Comparison of ENCODE assay signal across 19 mouse cellular contexts in the genomic region with DNA sequence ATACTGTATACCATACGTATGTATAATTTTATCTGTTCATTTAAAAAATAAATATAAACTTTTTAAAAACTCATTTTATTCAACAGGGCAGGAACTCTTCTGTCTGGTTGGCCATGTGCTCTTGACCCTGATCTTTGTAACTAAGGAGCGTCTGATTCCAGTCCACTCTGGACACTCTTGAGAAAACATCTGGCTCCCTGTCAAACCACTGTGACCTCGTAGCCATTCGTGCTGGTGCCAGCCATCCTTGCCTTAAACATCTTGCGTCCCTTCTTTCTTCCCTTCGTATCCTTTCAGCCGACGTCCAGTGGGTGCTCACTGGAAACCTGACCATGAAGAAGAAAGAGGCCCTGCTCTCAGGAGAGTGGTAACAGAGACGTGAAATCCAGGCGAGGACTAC. TPM values are rescaled to one million over a fixed set of nuclear protein-coding genes. Genes with fewer than 3 reads are reported as not detected.
DNase-seq lines count a peak whose midpoint lies in the region; TF ChIP-seq lines count a peak whose summit lies in the region.
"Had no signal": no experiment of that assay in that cellular context is flagged by ENCODE, and none has a peak within 500 bp of the region (broad histone marks: within the 10 kb centered on the region; RNA-seq: fewer than 3 reads in every experiment).

No protein-coding gene starts in this region.

- H3K27me3 ChIP-seq in kidney, adult 2 months (replicated peaks; ENCODE audit: control insufficient read depth, insufficient read depth, low read length), result no peaks in the 10 kb centered on the region
- H3K27me3 ChIP-seq: embryonic facial prominence, embryonic 12.5 days; embryonic facial prominence, embryonic 15.5 days; hindbrain, embryonic 12.5 days; hindbrain, embryonic 15.5 days had no signal

- H3K36me3 ChIP-seq in kidney, adult 2 months (ENCODE audit: control insufficient read depth, insufficient read depth, low read length), result no peaks in the 10 kb centered on the region
- H3K36me3 ChIP-seq: embryonic facial prominence, embryonic 12.5 days; embryonic facial prominence, embryonic 15.5 days; hindbrain, embryonic 12.5 days; hindbrain, embryonic 15.5 days had no signal

- H3K27ac ChIP-seq in kidney, adult 2 months (ENCODE audit: insufficient read depth, low read depth, low read length), result no peak overlapping the region
- H3K27ac ChIP-seq: embryonic facial prominence, embryonic 12.5 days; embryonic facial prominence, embryonic 15.5 days; gastrocnemius, adult 2 months; hindbrain, embryonic 12.5 days; hindbrain, embryonic 15.5 days had no signal

- DNase-seq in adrenal gland, postnatal 10 days, result peak; percentile 43
- no peak for DNase-seq in adrenal gland, postnatal 4 days (ENCODE audit: low spot score in 2 of 2)
- peak; percentile 53 for DNase-seq in kidney, adult 2 months
- DNase-seq in kidney, postnatal 25 days, result no peak
- DNase-seq in 3134 (ENCODE audit: extremely low read depth, insufficient read length, low spot score), result peak; percentile 39
- DNase-seq in thymus, postnatal 36 days, result no peak
- DNase-seq: cerebellum, adult 11 months; cerebellum, adult 2 months; cerebellum, adult 9-11 months; cerebellum, postnatal 25 days; forebrain, postnatal 0 days; gastrocnemius, adult 2 months; gastrocnemius, postnatal 14 days; heart, adult 11 months had no signal

- no peak overlapping the region for H3K4me3 ChIP-seq in kidney, adult 2 months (ENCODE audit: insufficient read depth, low read depth, low read length)
- H3K4me3 ChIP-seq: embryonic facial prominence, embryonic 12.5 days; embryonic facial prominence, embryonic 15.5 days; gastrocnemius, adult 2 months; hindbrain, embryonic 12.5 days; hindbrain, embryonic 15.5 days had no signal

- 69% methylated on average over 10 of the region's 10 CpGs for WGBS in kidney, adult 2 months

- TF ChIP-seq CTCF in kidney, adult 2 months (conservative IDR thresholded peaks at IDR 0.05; ENCODE audit: insufficient read depth, insufficient read length, low read depth, low read length), result no peak

- TF ChIP-seq POLR2A in kidney, adult 2 months (IDR thresholded peaks at IDR 0.05; ENCODE audit: low read depth, low read length), result no peak

- no peaks in the 10 kb centered on the region for H3K4me1 ChIP-seq in kidney, adult 2 months (ENCODE audit: control insufficient read depth, insufficient read depth, low read length)
- H3K4me1 ChIP-seq: embryonic facial prominence, embryonic 12.5 days; embryonic facial prominence, embryonic 15.5 days; hindbrain, embryonic 12.5 days; hindbrain, embryonic 15.5 days had no signal

RNA-seq across cellular contexts. Expression of a gene that starts 16.4 kb away (rescaled TPM):
- 10 to 100 TPM; 64.8 to 89.9 TPM for total RNA-seq in adrenal gland, postnatal 10 days (2021)
- total RNA-seq in adrenal gland, postnatal 4 days (2021), result 100 to 1,000 TPM; 102 to 104 TPM
- polyA plus RNA-seq in kidney, adult 2 months (2012; rRNA removed), result 18.7 and 20.3 TPM in 2 replicates
- polyA plus RNA-seq: CD4-positive, CD25-positive, alpha-beta regulatory T cell, adult 4 months had no signal

Comparison
In these comparisons a context has a peak if more than half of its experiments do, and no peak if none do; other contexts are left out.
1. DNase-seq: peak in adrenal gland, postnatal 10 days (single experiment), kidney, adult 2 months (single experiment) and 3134 (single experiment); none in adrenal gland, postnatal 4 days (0 of 2), kidney, postnatal 25 days (0 of 2) and thymus, postnatal 36 days (0 of 2).